Mouse (Mus musculus) naive thymus-derived CD4-positive, alpha-beta T cell, adult 2 months (primary cell): ENCODE data around the gene Hectd1.

ENCODE experiments used
- DNase-seq: peaks from one replicate; pipeline ENCODE4 v3.0.0-alpha.2; 2011; ENCODE audit warnings: low read depth

Hectd1 gene

GRCm38 (mm10) chr12:51768702-51769101, 60.6 kb downstream of the Hectd1 start:
- no peak for DNase-seq

GRCm38 (mm10) chr12:51767454-51767853, 61.9 kb downstream of the Hectd1 start:
- no peak for DNase-seq

GRCm38 (mm10) chr12:51759374-51759773, 70.0 kb downstream of the Hectd1 start:
- DNase-seq: no peak

- no peak for DNase-seq
These were observed 72.8 kb downstream of the Hectd1 start for GRCm38 (mm10) chr12:51756599-51756961.

- DNase-seq: no peak
These were observed 73.3 kb downstream of the Hectd1 start for GRCm38 (mm10) chr12:51755938-51756598.

GRCm38 (mm10) chr12:51747348-51747747, 82.0 kb downstream of the Hectd1 start:
- no peak for DNase-seq

GRCm38 (mm10) chr12:51744957-51745356, 84.4 kb downstream of the Hectd1 start:
- DNase-seq: no peak

GRCm38 (mm10) chr12:51741690-51742089, 87.6 kb downstream of the Hectd1 start:
- peak; percentile 60 for DNase-seq

- no peak for DNase-seq
These were observed 92.5 kb downstream of the Hectd1 start for GRCm38 (mm10) chr12:51736807-51737206.

GRCm38 (mm10) chr12:51736381-51736780, 93.0 kb downstream of the Hectd1 start:
- DNase-seq: no peak

- no peak for DNase-seq
These were observed 93.5 kb downstream of the Hectd1 start for GRCm38 (mm10) chr12:51735840-51736271.

GRCm38 (mm10) chr12:51734605-51735211, 94.6 kb downstream of the Hectd1 start:
- no peak for DNase-seq

GRCm38 (mm10) chr12:51729827-51730226, 99.5 kb downstream of the Hectd1 start:
- DNase-seq: no peak

- no peak for DNase-seq
These were observed 100.3 kb downstream of the Hectd1 start for GRCm38 (mm10) chr12:51729058-51729457.

GRCm38 (mm10) chr12:51721836-51722235, 107.5 kb downstream of the Hectd1 start:
- no peak for DNase-seq

- DNase-seq: no peak
These were observed 110.7 kb downstream of the Hectd1 start for GRCm38 (mm10) chr12:51718617-51719016.

GRCm38 (mm10) chr12:51712685-51713084, 116.7 kb downstream of the Hectd1 start:
- no peak for DNase-seq

GRCm38 (mm10) chr12:51710154-51710553, 119.2 kb downstream of the Hectd1 start:
- DNase-seq: no peak

GRCm38 (mm10) chr12:51709741-51710140, 119.6 kb downstream of the Hectd1 start:
- no peak for DNase-seq

GRCm38 (mm10) chr12:51708941-51709686, 120.2 kb downstream of the Hectd1 start:
- DNase-seq: no peak

- DNase-seq: no peak
These were observed 122.6 kb downstream of the Hectd1 start for GRCm38 (mm10) chr12:51706673-51707235.

GRCm38 (mm10) chr12:51705778-51706177, 123.6 kb downstream of the Hectd1 start:
- DNase-seq: no peak

GRCm38 (mm10) chr12:51704572-51704971, 124.8 kb downstream of the Hectd1 start:
- DNase-seq: no peak
